32 mouse cellular contexts compared by ENCODE assay signal in genomic region chr7:71399891-71400632, GRCm38 (mm10). TPM values are rescaled to one million over a fixed set of nuclear protein-coding genes. Genes with fewer than 3 reads are reported as not detected.
DNase-seq lines count a peak whose midpoint lies in the region; ATAC-seq and TF ChIP-seq lines count a peak whose summit lies in the region.
"Had no signal": no experiment of that assay in that cellular context is flagged by ENCODE, and none has a peak within 500 bp of the region (broad histone marks: within the 10 kb centered on the region; RNA-seq: fewer than 3 reads in every experiment).

No protein-coding gene starts in this region.

- no peaks in the 10 kb centered on the region for H3K36me3 ChIP-seq in heart, embryonic 15.5 days
- no peaks in the 10 kb centered on the region for H3K36me3 ChIP-seq in kidney, postnatal 0 days (ENCODE audit: insufficient read depth, low read length)
- no peaks in the 10 kb centered on the region for H3K36me3 ChIP-seq in lung, embryonic 16.5 days (ENCODE audit: control insufficient read depth, insufficient read depth, low read length)
- H3K36me3 ChIP-seq: embryonic facial prominence, embryonic 12.5 days; hindbrain, embryonic 15.5 days; stomach, embryonic 15.5 days had no signal

- H3K4me1 ChIP-seq in heart, embryonic 15.5 days (replicated peaks), result no peaks in the 10 kb centered on the region
- H3K4me1 ChIP-seq in kidney, postnatal 0 days (replicated peaks; ENCODE audit: insufficient read depth, low read length), result 0 out of 2 replicates have a peak, but pooled peaks cover 3% of the 10 kb centered on the region
- peaks cover 15% of the 10 kb centered on the region for H3K4me1 ChIP-seq in lung, embryonic 16.5 days (replicated peaks; ENCODE audit: control insufficient read depth, insufficient read depth, low read length)
- no peaks in the 10 kb centered on the region for H3K4me1 ChIP-seq in lung, adult 2 months (ENCODE audit: control insufficient read depth, insufficient read depth, low read length)
- H3K4me1 ChIP-seq: embryonic facial prominence, embryonic 12.5 days; hindbrain, embryonic 15.5 days; stomach, embryonic 15.5 days had no signal

- no peak for TF ChIP-seq POLR2A in lung, adult 2 months (IDR thresholded peaks at IDR 0.05; ENCODE audit: borderline replicate concordance, extremely low read depth, low read depth, low read length)

- no peak overlapping the region for H3K4me2 ChIP-seq in heart, embryonic 15.5 days
- H3K4me2 ChIP-seq in kidney, postnatal 0 days (ENCODE audit: low read length), result no peak overlapping the region
- H3K4me2 ChIP-seq in lung, embryonic 16.5 days (ENCODE audit: low read depth, low read length), result no peak overlapping the region
- H3K4me2 ChIP-seq: embryonic facial prominence, embryonic 12.5 days; hindbrain, embryonic 15.5 days; midbrain, embryonic 11.5 days; stomach, embryonic 15.5 days had no signal

- no peak for TF ChIP-seq CTCF in kidney, postnatal 0 days (IDR thresholded peaks at IDR 0.05; ENCODE audit: low read depth)
- no peak for TF ChIP-seq CTCF in lung, adult 2 months (IDR thresholded peaks at IDR 0.05; ENCODE audit: insufficient read depth, low read length)

- intact Hi-C loops in heart, postnatal 25 days (cut with DNase I), result no loop called here

- H3K4me3 ChIP-seq in heart, embryonic 15.5 days, result no peak overlapping the region
- no peak overlapping the region for H3K4me3 ChIP-seq in kidney, postnatal 0 days (replicated peaks; ENCODE audit: low read depth, low read length)
- H3K4me3 ChIP-seq in lung, embryonic 16.5 days (ENCODE audit: low read length), result no peak overlapping the region
- no peak overlapping the region for H3K4me3 ChIP-seq in lung, adult 2 months (replicated peaks; ENCODE audit: extremely low read depth, low read depth, low read length)
- H3K4me3 ChIP-seq: embryonic facial prominence, embryonic 12.5 days; heart, adult 2 months; hindbrain, embryonic 15.5 days; stomach, embryonic 15.5 days had no signal

- H3K9me3 ChIP-seq in heart, embryonic 15.5 days (replicated peaks), result no peaks in the 10 kb centered on the region
- H3K9me3 ChIP-seq in kidney, postnatal 0 days (replicated peaks; ENCODE audit: low read length), result no peaks in the 10 kb centered on the region
- H3K9me3 ChIP-seq in lung, embryonic 16.5 days (ENCODE audit: control insufficient read depth, low read length), result no peaks in the 10 kb centered on the region
- H3K9me3 ChIP-seq: embryonic facial prominence, embryonic 12.5 days; hindbrain, embryonic 15.5 days; stomach, embryonic 15.5 days had no signal

- no peak overlapping the region for H3K27ac ChIP-seq in heart, embryonic 15.5 days
- H3K27ac ChIP-seq in kidney, postnatal 0 days, result peak overlapping the region; percentile 76
- peak overlapping the region; percentile 91 for H3K27ac ChIP-seq in lung, embryonic 16.5 days (ENCODE audit: low read length)
- H3K27ac ChIP-seq: embryonic facial prominence, embryonic 12.5 days; heart, adult 2 months; hindbrain, embryonic 15.5 days; liver, embryonic 14.5 days; stomach, embryonic 15.5 days had no signal

- H3K9ac ChIP-seq in heart, embryonic 15.5 days, result no peak overlapping the region
- H3K9ac ChIP-seq in kidney, postnatal 0 days (ENCODE audit: low read depth, low read length), result no peak overlapping the region
- no peak overlapping the region for H3K9ac ChIP-seq in lung, embryonic 16.5 days (ENCODE audit: low read length)
- H3K9ac ChIP-seq: embryonic facial prominence, embryonic 12.5 days; forebrain, postnatal 0 days; hindbrain, embryonic 15.5 days; liver, embryonic 14.5 days; stomach, embryonic 15.5 days had no signal

- H3K27me3 ChIP-seq in heart, embryonic 15.5 days, result no peaks in the 10 kb centered on the region
- no peaks in the 10 kb centered on the region for H3K27me3 ChIP-seq in kidney, postnatal 0 days (ENCODE audit: insufficient read depth, low read length)
- no peaks in the 10 kb centered on the region for H3K27me3 ChIP-seq in lung, embryonic 16.5 days (ENCODE audit: control insufficient read depth, insufficient read depth, low read depth, low read length)
- H3K27me3 ChIP-seq: embryonic facial prominence, embryonic 12.5 days; hindbrain, embryonic 15.5 days; stomach, embryonic 15.5 days had no signal

- WGBS in heart, embryonic 15.5 days, result 56% methylated on average over 5 of the region's 5 CpGs
- 37% methylated on average over 5 of the region's 5 CpGs for WGBS in kidney, postnatal 0 days
- WGBS in lung, embryonic 16.5 days, result 26% methylated on average over 5 of the region's 5 CpGs
- WGBS in lung, adult 2 months, result 33% methylated on average over 5 of the region's 5 CpGs

- ATAC-seq in heart, embryonic 15.5 days (replicated peaks; ENCODE audit: insufficient number of reproducible peaks, insufficient read depth, low FRiP score, low read depth), result peak; percentile 31; the same call in 1 of the 2 replicates
- no peak for ATAC-seq in kidney, postnatal 0 days (replicated peaks; ENCODE audit: low FRiP score, low read depth)
- peak; percentile 70 for ATAC-seq in lung, embryonic 16.5 days (ENCODE audit: low read depth)
- ATAC-seq: forebrain, postnatal 0 days had no signal

- no peak for DNase-seq in heart, postnatal 25 days (ENCODE audit: low spot score)
- DNase-seq in kidney, postnatal 0 days (ENCODE audit: low spot score), result peak; percentile 78
- DNase-seq in kidney, postnatal 36 days, result no peak
- DNase-seq in lung, adult 2 months, result no peak
- no peak for DNase-seq in adrenal gland, adult 8-10 months
- DNase-seq: adrenal gland, adult 2 months; cerebellum, adult 11-12 months; cerebellum, postnatal 10 days; forebrain, postnatal 0 days; gastrocnemius, postnatal 14 days; heart, adult 2 months; layer of hippocampus, postnatal 36 days; thymus, adult 18-20 months; thymus, postnatal 36 days had no signal

RNA-seq across cellular contexts. Expression of gene Gm10295, which starts 48.8 kb away (rescaled TPM):
- not detected in 2 replicates for polyA plus RNA-seq in heart, embryonic 15.5 days (2015; fragmentation: Nextera tagmentation; extraction: Ambion mirVana)
- not detected for total RNA-seq in heart, postnatal 25 days (2021)
- polyA plus RNA-seq in kidney, postnatal 0 days (2015; fragmentation: Nextera tagmentation; extraction: Ambion mirVana), result not detected in 2 replicates
- polyA plus RNA-seq in lung, embryonic 16.5 days (2015; fragmentation: Nextera tagmentation; extraction: Ambion mirVana), result 0.05 TPM in 1 of 2 replicates, not detected in the other
- not detected in 2 replicates for polyA plus RNA-seq in lung, adult 2 months (2012; rRNA removed)
- not detected for total RNA-seq in adrenal gland, adult 8-10 months (2022)
- total RNA-seq: adrenal gland, adult 2 months; forebrain, postnatal 0 days; gastrocnemius, postnatal 14 days; heart, adult 2 months; hematopoietic stem cell, adult 5-6 weeks; layer of hippocampus, adult 8-10 months; layer of hippocampus, postnatal 36 days; left cerebral cortex, postnatal 10 days; megakaryocyte progenitor cell, adult 5-6 weeks; MEL; midbrain, postnatal 0 days had no signal
- polyA plus RNA-seq: adrenal gland, adult 2 months; C2C12; embryonic facial prominence, embryonic 12.5 days; forebrain, embryonic 11.5 days; forebrain, postnatal 0 days; heart, adult 2 months; hindbrain, embryonic 15.5 days; intestine, embryonic 14.5 days; limb, embryonic 11.5 days; liver, embryonic 14.5 days; midbrain, postnatal 0 days; neural tube, embryonic 14.5 days; stomach, embryonic 15.5 days had no signal
